Mouse (Mus musculus): ENCODE data around the gene Necab3.

- no peak for TF ChIP-seq CTCF (conservative IDR thresholded peaks at IDR 0.05; ENCODE audit: insufficient read depth, insufficient read length, low read depth, low read length)
- no peak for TF ChIP-seq POLR2A (IDR thresholded peaks at IDR 0.05; ENCODE audit: low read depth, low read length)
These were observed 8.0 kb upstream of the Necab3 start for GRCm38 (mm10) chr2:154566641-154567040.

Data from kidney, adult 2 months (tissue).